Mouse (Mus musculus) CH12.LX (cell line): Measurements from ENCODE around the gene Bad. TPM values are rescaled to one million over a fixed set of nuclear protein-coding genes. Genes with fewer than 3 reads are reported as not detected.

Source experiments
- DNase-seq: peaks from one replicate; pipeline ENCODE4 v3.0.0-alpha.2; 2013; ENCODE audit errors: extremely low read depth
- H3K27ac ChIP-seq: 2 replicates; pipeline ENCODE4 v1.5.1; 2012; ENCODE audit warnings: low read depth, mild to moderate bottlenecking, control low read depth, moderate library complexity; ENCODE audit not compliant: insufficient read depth
- H3K27me3 ChIP-seq: replicated peaks from 2 replicates; pipeline ENCODE3; 2012; ENCODE audit warnings: inconsistent platforms
- H3K36me3 ChIP-seq, 2 experiments: replicated peaks in 1 of 2; 2 replicates each; pipeline versions ENCODE3 to v1.6.1; 2012; ENCODE audit warnings: inconsistent platforms in 1 of 2, low read length in 1 of 2, mild to moderate bottlenecking in 1 of 2, mixed read lengths in 1 of 2, moderate library complexity in 1 of 2; ENCODE audit not compliant: control insufficient read depth in 1 of 2, insufficient read depth in 1 of 2
- H3K4me1 ChIP-seq, 2 experiments: 2 replicates each; pipeline ENCODE4 v1.6.1; 2012; ENCODE audit warnings: inconsistent platforms in 1 of 2, moderate library complexity in 1 of 2; ENCODE audit not compliant: insufficient read depth in 2 of 2, control insufficient read depth in 1 of 2
- H3K4me2 ChIP-seq: 2 replicates; pipeline ENCODE4 v1.6.1; 2012; ENCODE audit warnings: low read depth, mild to moderate bottlenecking, control low read depth; ENCODE audit not compliant: poor library complexity, insufficient read depth, severe bottlenecking
- H3K4me3 ChIP-seq, 3 experiments: fragments of 150-350 bp in 1 of 3; sonication (generic) in 1 of 3; replicated peaks in 1 of 3; 2 replicates each; pipeline versions ENCODE3 to v1.5.1; 2011 to 2012; ENCODE audit warnings: low read depth in 2 of 3, low read length in 2 of 3, mild to moderate bottlenecking in 2 of 3, moderate library complexity in 2 of 3, control low read depth in 1 of 3, improper control_type of control experiment in 1 of 3, inconsistent platforms in 1 of 3, mixed read lengths in 1 of 3; ENCODE audit not compliant: poor library complexity in 1 of 3
- H3K79me2 ChIP-seq: replicated peaks from 2 replicates; pipeline ENCODE4 v1.6.1; 2012; ENCODE audit warnings: mild to moderate bottlenecking, moderate library complexity; ENCODE audit not compliant: control insufficient read depth, poor library complexity, insufficient read depth, severe bottlenecking; ENCODE audit errors: extremely low read depth
- H3K9ac ChIP-seq: 2 replicates; pipeline ENCODE4 v1.6.1; 2012; ENCODE audit warnings: low read depth, mild to moderate bottlenecking, control low read depth, moderate library complexity; ENCODE audit not compliant: insufficient read depth
- H3K9me3 ChIP-seq: replicated peaks from 2 replicates; pipeline ENCODE3; 2012; ENCODE audit warnings: low read length, inconsistent platforms, mixed read lengths
- BHLHE40 ChIP-seq: IDR thresholded peaks from 2 replicates; pipeline ENCODE4 v1.6.1; 2011; ENCODE audit warnings: mild to moderate bottlenecking, low read depth, low read length, improper control_type of control experiment
- CHD1 ChIP-seq: IDR thresholded peaks from 2 replicates; pipeline ENCODE4 v1.6.1; 2012; ENCODE audit warnings: low read depth, low read length, improper control_type of control experiment, inconsistent platforms
- CTCF ChIP-seq, 2 experiments: IDR thresholded peaks in 1 of 2; conservative IDR thresholded peaks in 1 of 2; 2 replicates each; pipeline ENCODE4 v1.5.1; 2011 to 2012; ENCODE audit warnings: low read depth in 2 of 2, low read length in 2 of 2, improper control_type of control experiment in 1 of 2, inconsistent platforms in 1 of 2, mild to moderate bottlenecking in 1 of 2, moderate library complexity in 1 of 2
- ELF1 ChIP-seq: IDR thresholded peaks from 2 replicates; pipeline ENCODE4 v1.6.1; 2014; ENCODE audit warnings: low read depth, mild to moderate bottlenecking, inconsistent platforms, low read length, improper control_type of control experiment
- EP300 ChIP-seq: IDR thresholded peaks from 2 replicates; pipeline ENCODE4 v1.6.1; 2011; ENCODE audit warnings: low read length, improper control_type of control experiment
- ETS1 ChIP-seq: conservative IDR thresholded peaks from 2 replicates; pipeline ENCODE4 v1.6.1; 2012; ENCODE audit warnings: low read depth, mild to moderate bottlenecking, inconsistent platforms, low read length, improper control_type of control experiment, moderate library complexity
- GABPA ChIP-seq: IDR thresholded peaks from 2 replicates; pipeline ENCODE4 v1.6.1; 2012; ENCODE audit warnings: low read depth, low read length, improper control_type of control experiment, inconsistent platforms; ENCODE audit not compliant: insufficient replicate concordance
- HCFC1 ChIP-seq: IDR thresholded peaks from 2 replicates; pipeline ENCODE4 v1.6.1; 2012; ENCODE audit warnings: low read depth, mild to moderate bottlenecking, inconsistent platforms, low read length, improper control_type of control experiment
- IRF4 ChIP-seq: IDR thresholded peaks from 2 replicates; pipeline ENCODE4 v1.6.1; 2014; ENCODE audit warnings: low read depth, mild to moderate bottlenecking, inconsistent platforms, low read length, improper control_type of control experiment
- MAX ChIP-seq: IDR thresholded peaks from 2 replicates; pipeline ENCODE4 v1.6.1; 2011; ENCODE audit warnings: low read length, improper control_type of control experiment
- MXI1 ChIP-seq: IDR thresholded peaks from 2 replicates; pipeline ENCODE4 v1.6.1; 2011; ENCODE audit warnings: mild to moderate bottlenecking, low read depth, low read length, improper control_type of control experiment
- NRF1 ChIP-seq: IDR thresholded peaks from 2 replicates; pipeline ENCODE4 v1.6.1; 2014; ENCODE audit warnings: low read depth, mild to moderate bottlenecking, inconsistent platforms, low read length, improper control_type of control experiment, moderate library complexity
- POLR2A ChIP-seq: IDR thresholded peaks from 2 replicates; pipeline ENCODE4 v1.6.1; 2011; ENCODE audit warnings: low read depth, mild to moderate bottlenecking, improper control_type of control experiment, low read length
- ZC3H11A ChIP-seq: IDR thresholded peaks from 2 replicates; pipeline ENCODE4 v1.6.1; 2012; ENCODE audit warnings: low read depth, mild to moderate bottlenecking, inconsistent platforms, low read length, improper control_type of control experiment
- dilution Hi-C: fragments of 300-500 bp; cut with MboI; formaldehyde crosslinking; loops from 2 replicates; pipeline ENCODE4 v1.14.3; 2020; ENCODE audit warnings: low sequenced_read_pairs; ENCODE audit not compliant: extremely low pct_unique_long_range_greater_than_20kb, extremely low pct_ligation_motif_present
- in situ Hi-C: fragments of 300-500 bp; cut with MboI; formaldehyde crosslinking; loops from 3 replicates; pipeline ENCODE4 v1.14.3; 2019; ENCODE audit warnings: low sequenced_read_pairs, low pct_ligation_motif_present, low pct_unique_long_range_greater_than_20kb, mixed read lengths
- polyA plus RNA-seq: library from polyadenylated mRNA; unstranded; fragments of >175 nt; gene quantifications from 2 replicates; pipeline ENCODE4 v1.2.1, GENCODE M21; 2012; ENCODE audit warnings: low read depth; ENCODE audit not compliant: insufficient read length
- total RNA-seq, 2 experiments: library from RNA; depleted of rRNA; stranded (reverse); fragments of 300-350 nt in 1 of 2; fragments of >200 nt in 1 of 2; gene quantifications; 2 replicates each; pipeline ENCODE4 v1.2.3; 2012 to 2014

The Bad gene
- total and polyA plus RNA-seq, 3 experiments = 27.7 to 38.0 (median 33.3) TPM

DNA sequence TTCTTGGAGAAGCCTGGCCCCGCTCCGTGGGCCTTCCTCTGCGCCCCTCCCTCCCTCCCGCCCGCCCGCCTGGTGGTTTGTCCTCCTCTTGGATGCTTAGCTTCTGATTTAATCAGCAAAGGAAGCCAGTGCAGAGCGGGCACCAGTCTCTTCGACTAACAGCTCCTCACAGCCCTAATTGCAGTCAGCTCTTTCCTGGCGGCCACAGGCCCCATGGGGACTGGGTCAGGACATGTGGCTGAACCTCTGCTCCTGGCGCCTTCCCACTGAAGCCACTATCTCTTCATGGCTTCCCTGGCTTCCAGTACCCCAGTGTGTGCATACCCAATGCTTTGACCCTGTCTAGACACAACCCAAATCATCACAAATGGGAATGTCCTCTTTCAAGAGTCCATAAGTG lies 14.8 kb downstream of the Bad start:
- Histone ChIP-seq H3K79me2 (no peaks in the 10 kb centered on the region), H3K36me3 (peaks cover 43 to 92% of the 10 kb centered on the region in 2 experiments), H3K4me1 (peaks cover 12 to 23% of the 10 kb centered on the region in 2 experiments), H3K4me3 (no peak overlapping the region), H3K9me3 (no peaks in the 10 kb centered on the region), H3K4me2 (no peak overlapping the region), H3K27ac (no peak overlapping the region), H3K27me3 (no peaks in the 10 kb centered on the region), H3K9ac (no peak overlapping the region)
- dilution Hi-C loops = no loop called here
- in situ Hi-C loops = no loop called here
- TF ChIP-seq MXI1 (no peak), NRF1 (no peak), POLR2A (no peak), BHLHE40 (no peak), HCFC1 (no peak), EP300 (no peak)
- DNase-seq = no peak

DNA sequence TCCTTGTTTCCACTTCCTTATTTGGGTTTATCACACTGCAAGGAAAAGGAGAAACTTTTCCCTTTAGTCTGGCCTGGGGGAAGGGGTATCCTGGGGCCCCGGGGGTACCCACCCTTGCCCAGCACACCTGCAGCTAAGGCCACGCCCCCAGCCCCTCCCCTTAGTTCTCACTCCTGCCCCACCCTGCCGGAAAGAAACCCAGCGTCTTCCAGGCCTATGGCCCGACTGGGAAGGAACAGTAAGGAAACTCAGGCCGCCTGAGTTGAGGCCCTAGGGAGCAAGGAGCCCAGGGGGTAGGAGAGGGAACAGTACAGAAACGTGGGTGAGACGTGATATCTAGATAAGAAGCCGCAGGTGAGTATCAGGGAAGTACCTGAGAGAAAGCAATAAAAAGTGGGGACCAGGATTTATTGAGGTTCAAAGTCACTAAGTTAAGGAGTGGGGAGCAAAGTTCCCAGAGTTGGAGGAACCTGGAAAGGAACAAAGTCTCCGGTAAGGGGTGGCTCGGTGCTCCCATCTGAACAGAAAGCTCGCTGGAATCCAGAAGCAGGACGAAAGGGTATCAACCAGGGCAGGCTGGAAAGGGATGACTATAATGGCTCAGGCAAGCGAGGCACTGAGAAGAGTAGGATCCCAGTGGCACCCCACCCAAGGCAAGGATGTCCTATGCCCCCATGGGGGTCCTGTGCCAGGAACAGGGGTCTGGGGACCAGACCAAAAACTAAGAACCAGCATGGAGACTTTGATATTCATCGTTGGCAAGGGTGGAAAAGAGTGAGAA lies 27.0 kb downstream of the Bad start:
- Histone ChIP-seq H3K9ac (no peak overlapping the region; the same call in 1 of the 2 replicates), H3K27me3 (peaks cover 3% of the 10 kb centered on the region), H3K4me1 (peaks cover 9 to 44% of the 10 kb centered on the region in 2 experiments), H3K9me3 (no peaks in the 10 kb centered on the region), H3K27ac (no peak overlapping the region), H3K79me2 (no peaks in the 10 kb centered on the region), H3K36me3 (peaks cover 15 to 32% of the 10 kb centered on the region in 2 experiments), H3K4me2 (peak overlapping the region; percentile 21), H3K4me3 (peak overlapping the region in 2 of 3 experiments; percentile 39 to 70)
- 0 out of 2 replicates have a peak, but pooled peaks have one; percentile 20 for TF ChIP-seq MAX
- no peak for TF ChIP-seq ZC3H11A
- no peak for TF ChIP-seq IRF4
- TF ChIP-seq GABPA = no peak
- no peak for TF ChIP-seq CTCF (conservative IDR thresholded peaks at IDR 0.05 in 1 of 2, IDR thresholded peaks at IDR 0.05 in 1 of 2; ENCODE audit: low read depth in 2 of 2, low read length in 2 of 2)
- 0 out of 2 replicates have a peak, but pooled peaks have one; percentile 3 for TF ChIP-seq ELF1
- TF ChIP-seq ETS1 = no peak
- no peak for TF ChIP-seq CHD1
- no peak for TF ChIP-seq BHLHE40
- TF ChIP-seq NRF1 = no peak
- dilution Hi-C loops (no loop called here), in situ Hi-C loops (no loop called here)
- no peak for DNase-seq
